In genomic region chr3:95986001-95986622, GRCm38 (mm10) we compare ENCODE assay signal across 8 mouse cellular contexts. TPM values are rescaled to one million over a fixed set of nuclear protein-coding genes. Genes with fewer than 3 reads are reported as not detected.
DNase-seq lines count a peak whose midpoint lies in the region; ATAC-seq and TF ChIP-seq lines count a peak whose summit lies in the region.

No protein-coding gene starts in this region.

- TF ChIP-seq CTCF in heart, postnatal 0 days (IDR thresholded peaks at IDR 0.05; ENCODE audit: low read depth): no peak
- no peak for TF ChIP-seq CTCF in left cerebral cortex, adult 2 months (IDR thresholded peaks at IDR 0.05)

- H3K27me3 ChIP-seq in heart, postnatal 0 days (ENCODE audit: control insufficient read depth, insufficient read depth, low read length): no peaks in the 10 kb centered on the region
- H3K27me3 ChIP-seq in splenic B cell, adult 2 months (ENCODE audit: control insufficient read depth, insufficient read depth, low read length, poor library complexity, severe bottlenecking): no peaks in the 10 kb centered on the region

- TF ChIP-seq EP300 in heart, postnatal 0 days (IDR thresholded peaks at IDR 0.05; ENCODE audit: low read depth): no peak; the same call in 1 of the 2 replicates

- peak overlapping the region; percentile 53 for H3K9ac ChIP-seq in heart, postnatal 0 days (replicated peaks; ENCODE audit: low read depth, low read length)

- peak; percentile 36 for ATAC-seq in heart, postnatal 0 days (ENCODE audit: insufficient read depth, low read depth)
- ATAC-seq in megakaryocyte-erythroid progenitor cell, adult 5-6 weeks (replicated peaks; ENCODE audit: low FRiP score, low TSS enrichment, poor library complexity, severe bottlenecking): peak; percentile 36; the same call in 1 of the 2 replicates

- H3K36me3 ChIP-seq in heart, postnatal 0 days (replicated peaks; ENCODE audit: control insufficient read depth, insufficient read depth, low read length): peaks cover 33% of the 10 kb centered on the region
- peaks cover 16% of the 10 kb centered on the region for H3K36me3 ChIP-seq in splenic B cell, adult 2 months (ENCODE audit: control insufficient read depth, insufficient read depth, low read length, poor library complexity, severe bottlenecking)

- no peaks in the 10 kb centered on the region for H3K9me3 ChIP-seq in heart, postnatal 0 days (replicated peaks; ENCODE audit: control insufficient read depth, low read length)

- H3K4me3 ChIP-seq in heart, postnatal 0 days (ENCODE audit: low read depth, low read length): peak overlapping the region; percentile 18
- peak overlapping the region; percentile 18; the same call in 1 of the 2 replicates for H3K4me3 ChIP-seq in left cerebral cortex, adult 2 months

- H3K27ac ChIP-seq in heart, postnatal 0 days (ENCODE audit: low read depth): peak overlapping the region; percentile 96
- peak overlapping the region; percentile 96 for H3K27ac ChIP-seq in left cerebral cortex, adult 2 months

- 6% methylated on average over 21 of the region's 21 CpGs for WGBS in heart, postnatal 0 days

- peak overlapping the region; percentile 48 for H3K4me2 ChIP-seq in heart, postnatal 0 days (ENCODE audit: low read depth, low read length)

- peak; percentile 39 for DNase-seq in thymus, postnatal 14 days
- no peak for DNase-seq in thymus, adult 18-20 months
- DNase-seq in embryo, embryonic 11 days: peak; percentile 89
- peak; percentile 63 for DNase-seq in heart, postnatal 0 days (ENCODE audit: low spot score)
- peak; percentile 51 to 54 for DNase-seq in left cerebral cortex, adult 2 months (ENCODE audit: extremely low spot score in 1 of 2, low spot score in 2 of 2)
- DNase-seq in splenic B cell, adult 2 months (ENCODE audit: low read depth, low spot score): peak; percentile 50
- DNase-seq in cerebellum, adult 11 months: no peak

- intact Hi-C loops in left cerebral cortex, adult 2 months (cut with DNase I): no loop called here

- peaks cover 37% of the 10 kb centered on the region for H3K4me1 ChIP-seq in heart, postnatal 0 days (ENCODE audit: control insufficient read depth, insufficient read depth)

RNA-seq across cellular contexts. Expression of gene Plekho1, which starts 9.7 kb away (rescaled TPM):
- total RNA-seq in heart, postnatal 0 days (2014; rRNA removed; ENCODE audit: low replicate concordance): 116 and 138 TPM in 2 replicates
- polyA plus RNA-seq in heart, postnatal 0 days (2015; fragmentation: Nextera tagmentation; extraction: Ambion mirVana): 74.9 and 94.8 TPM in 2 replicates
- total RNA-seq in left cerebral cortex, adult 2 months (2021): 10 to 100 TPM; 73.5 to 86.9 TPM
- 0.61 and 5.4 TPM in 2 replicates for total RNA-seq in megakaryocyte-erythroid progenitor cell, adult 5-6 weeks (2014; fragmentation: Nextera tagmentation)
- 5.9 and 10.5 TPM in 2 replicates for total RNA-seq in megakaryocyte-erythroid progenitor cell, adult 5-6 weeks (2017)

RNA-seq across cellular contexts. Expression of gene Anp32e, which starts 57.1 kb away (rescaled TPM):
- 25.9 and 33.5 TPM in 2 replicates for total RNA-seq in heart, postnatal 0 days (2014; rRNA removed; ENCODE audit: low replicate concordance)
- polyA plus RNA-seq in heart, postnatal 0 days (2015; fragmentation: Nextera tagmentation; extraction: Ambion mirVana): 105 and 118 TPM in 2 replicates
- total RNA-seq in left cerebral cortex, adult 2 months (2021): 10 to 100 TPM; 82.7 to 98.9 TPM
- 136 and 186 TPM in 2 replicates for total RNA-seq in megakaryocyte-erythroid progenitor cell, adult 5-6 weeks (2014; fragmentation: Nextera tagmentation)
- total RNA-seq in megakaryocyte-erythroid progenitor cell, adult 5-6 weeks (2017): 505 and 626 TPM in 2 replicates

Comparison
In these comparisons a context has a peak if more than half of its experiments do, and no peak if none do; other contexts are left out.
1. DNase-seq: peak in thymus, postnatal 14 days (single experiment), embryo, embryonic 11 days (single experiment), heart, postnatal 0 days (single experiment), left cerebral cortex, adult 2 months (2 of 2) and splenic B cell, adult 2 months (single experiment); none in thymus, adult 18-20 months (0 of 2) and cerebellum, adult 11 months (single experiment).
2. RNA of gene Plekho1, which starts 9.7 kb away (total RNA-seq): 116 to 138 TPM in heart, postnatal 0 days and 73.5 to 86.9 TPM in left cerebral cortex, adult 2 months; 0.61 to 10.5 TPM in megakaryocyte-erythroid progenitor cell, adult 5-6 weeks; every median in the first group is over 4 times any median in the second.